Mouse (Mus musculus): ENCODE data around the gene Prr15.

Prr15 gene

DNA sequence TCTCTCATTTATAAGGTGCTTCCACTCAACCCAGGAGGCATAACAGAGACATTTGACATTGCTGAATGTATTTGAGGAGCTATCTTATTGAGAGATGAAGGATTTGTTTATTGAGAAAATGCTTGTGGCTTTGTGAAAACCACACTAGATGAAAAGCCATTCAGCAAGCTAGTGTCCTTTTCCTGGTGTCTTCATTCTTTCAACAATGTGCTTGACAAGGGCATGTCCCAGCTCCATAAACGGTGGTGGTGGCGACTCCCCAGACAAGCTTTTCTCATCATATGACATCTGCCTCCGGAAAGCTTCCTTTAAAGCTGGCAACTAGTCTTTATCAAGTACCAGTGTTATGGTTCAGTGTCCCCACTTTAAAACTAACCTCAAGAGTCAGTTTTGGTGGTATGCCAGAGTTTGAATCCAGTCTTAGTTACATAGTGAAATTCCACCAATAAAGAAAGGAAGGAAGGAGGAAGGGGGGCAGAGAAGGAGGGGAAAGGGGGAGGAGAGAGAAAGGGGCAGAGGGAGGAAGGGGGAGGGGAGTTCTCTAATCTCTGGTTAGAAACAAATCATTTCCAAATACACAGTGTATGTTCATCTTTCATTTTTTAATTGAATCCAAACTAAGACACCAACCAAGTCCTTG lies at the start of gene Prr15:
TSS of gene Prr15 (plus strand) at position 590 of the 640 bp plus-strand sequence.
- DNase-seq (ENCODE audit: low spot score), result no peak

DNA sequence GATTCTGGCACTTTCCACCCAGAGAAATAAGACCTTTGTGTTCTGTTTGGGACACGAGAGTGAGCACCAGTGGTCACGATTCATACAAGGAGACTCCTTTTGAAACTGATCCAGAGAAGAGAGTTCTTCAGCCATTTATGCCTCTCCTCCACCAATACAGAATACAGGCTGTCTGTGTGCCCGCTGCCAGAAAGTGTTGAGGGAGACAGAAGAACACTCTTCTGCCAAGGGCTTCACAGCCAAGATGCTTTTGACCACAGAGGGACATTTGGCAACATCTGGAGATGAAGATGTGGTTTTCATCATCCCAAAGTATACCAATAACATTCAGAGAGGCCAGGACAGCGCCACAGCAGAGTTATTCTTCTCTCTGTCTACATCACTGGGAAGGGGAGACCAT lies 48.4 kb upstream of the Prr15 start:
- DNase-seq (ENCODE audit: low spot score), result no peak

GRCm38 (mm10) chr6:54277828-54278227 lies 47.8 kb upstream of the Prr15 start:
- no peak for DNase-seq (ENCODE audit: low spot score)

DNA sequence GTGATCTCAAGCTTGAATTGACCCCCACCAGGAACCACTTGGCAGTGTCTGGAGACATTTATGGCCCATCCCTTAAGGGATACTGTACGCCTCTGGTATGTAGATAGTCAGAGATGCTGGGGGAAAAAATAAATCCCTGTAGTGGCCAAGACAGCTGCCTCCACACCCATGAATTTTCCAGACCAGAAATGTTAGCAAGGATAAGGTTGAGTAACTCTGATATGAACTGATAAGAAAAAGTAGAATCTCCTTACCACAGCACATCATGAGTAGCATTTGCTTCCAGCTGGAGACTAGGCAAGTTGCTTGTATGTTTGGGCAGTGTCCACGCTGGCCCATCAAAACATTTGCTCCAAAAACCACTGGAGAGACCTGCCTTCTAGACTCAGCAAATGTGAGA lies 47.0 kb upstream of the Prr15 start:
- DNase-seq (ENCODE audit: low spot score), result no peak

GRCm38 (mm10) chr6:54279391-54279790 lies 46.2 kb upstream of the Prr15 start:
- DNase-seq (ENCODE audit: low spot score), result no peak

DNA sequence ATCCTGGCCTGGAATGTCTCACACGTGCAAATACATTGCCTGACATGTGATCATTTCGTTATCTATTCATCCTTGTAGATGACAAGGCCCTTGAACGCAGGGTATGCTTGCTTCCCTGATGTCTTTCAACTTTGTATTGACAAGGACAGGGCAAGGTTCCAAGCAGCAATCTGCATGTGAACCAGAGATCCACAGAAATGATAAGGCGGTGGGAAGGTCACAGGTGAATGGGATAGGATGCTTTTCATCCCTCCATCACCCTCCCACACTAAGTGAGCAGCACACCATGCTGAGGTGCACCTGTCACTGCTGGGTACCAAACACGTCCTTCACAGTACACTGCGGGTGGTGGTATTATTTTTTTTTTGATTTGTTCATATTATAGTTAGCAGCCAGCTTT lies 45.4 kb upstream of the Prr15 start:
- DNase-seq (ENCODE audit: low spot score), result no peak

DNA sequence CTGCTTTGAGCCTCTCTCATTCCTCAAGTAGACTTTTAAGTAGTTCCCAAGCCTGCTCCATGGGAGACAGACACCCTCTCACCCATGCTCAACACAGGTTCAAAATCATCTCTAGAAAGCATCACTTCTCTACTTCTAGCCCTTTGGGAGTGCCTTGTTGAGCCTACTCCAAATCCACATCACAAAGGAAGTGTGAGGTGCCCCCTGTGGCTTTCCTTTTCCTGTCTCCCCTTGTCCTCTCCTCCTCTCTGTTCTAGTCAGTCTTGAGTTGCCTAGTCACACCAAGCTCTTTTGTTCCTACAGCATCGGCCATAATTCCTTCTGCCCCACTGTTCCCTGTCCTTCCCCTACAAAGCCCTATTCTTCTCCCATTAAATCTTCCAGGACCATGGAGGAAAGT lies 42.3 kb upstream of the Prr15 start:
- no peak for DNase-seq (ENCODE audit: low spot score)

DNA sequence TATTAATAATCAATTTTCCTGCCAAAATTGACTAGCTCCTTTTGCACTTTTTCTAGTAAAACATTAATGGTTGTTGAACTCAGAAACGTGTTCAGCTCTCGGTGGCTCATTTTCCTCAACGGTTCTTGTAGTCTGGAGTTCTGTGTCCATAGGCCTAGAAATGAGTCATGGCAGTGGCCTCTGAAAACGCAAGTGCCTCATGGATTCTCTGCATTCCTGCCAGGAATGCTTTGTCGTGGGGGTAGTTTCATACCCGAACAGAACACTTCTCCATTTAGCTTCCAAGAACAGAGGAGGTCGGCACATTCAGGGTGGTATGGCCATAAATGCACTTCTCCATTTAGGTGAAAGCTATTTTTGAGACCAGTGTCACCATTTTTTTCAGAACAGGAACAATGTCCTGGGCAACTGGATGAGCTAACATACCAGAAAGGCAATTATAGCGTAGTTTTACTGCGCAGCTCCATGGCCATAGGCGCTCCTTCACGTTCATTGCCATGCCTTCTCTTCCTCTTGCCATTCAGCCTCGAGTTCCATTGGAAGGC lies 41.4 kb upstream of the Prr15 start:
- no peak for DNase-seq (ENCODE audit: low spot score)

DNA sequence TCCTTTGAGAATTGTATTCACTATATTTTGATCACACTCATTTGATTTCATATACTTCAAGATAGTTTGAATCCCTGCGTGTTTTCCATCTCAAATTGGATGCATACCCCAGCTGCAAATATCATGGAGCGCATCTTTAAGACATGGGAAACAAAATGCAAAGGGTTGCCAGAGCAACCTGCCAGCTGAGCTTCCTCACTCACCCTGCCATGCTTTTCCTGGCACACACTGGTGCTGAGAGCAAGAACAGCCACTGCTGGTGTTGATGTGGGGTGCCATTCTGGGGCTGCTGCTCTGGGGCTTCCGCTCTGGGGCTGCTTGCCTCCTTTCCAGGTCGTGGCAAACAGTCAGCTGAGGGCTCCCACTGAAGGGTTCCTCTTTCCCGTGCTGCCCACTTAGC lies 38.8 kb upstream of the Prr15 start:
- DNase-seq (ENCODE audit: low spot score), result no peak

- no peak for DNase-seq (ENCODE audit: low spot score)
Observed at GRCm38 (mm10) chr6:54289774-54290500, 35.7 kb upstream of the Prr15 start.

GRCm38 (mm10) chr6:54297231-54297630 lies 28.4 kb upstream of the Prr15 start:
- no peak for DNase-seq (ENCODE audit: low spot score)

DNA sequence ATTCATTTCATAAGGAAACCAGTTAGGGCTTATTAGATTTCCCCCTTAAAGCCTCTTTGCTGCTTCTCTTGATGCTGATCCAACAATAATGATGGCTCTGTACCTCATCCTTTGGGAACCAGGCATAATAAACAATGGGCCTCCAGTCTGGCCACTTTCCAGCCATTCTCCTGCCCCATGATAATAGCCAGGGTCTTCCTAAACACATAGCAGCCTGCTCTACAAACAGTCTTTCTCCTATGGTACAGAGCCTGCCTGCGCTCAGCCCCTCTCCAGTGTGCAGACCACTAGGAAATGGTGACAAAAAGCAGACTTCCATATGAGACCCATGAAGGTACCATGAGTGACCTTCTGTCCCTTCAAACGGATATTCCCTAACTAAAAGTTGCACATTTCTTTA lies 26.2 kb upstream of the Prr15 start:
- no peak for DNase-seq (ENCODE audit: low spot score)

GRCm38 (mm10) chr6:54305777-54306176 lies 19.9 kb upstream of the Prr15 start:
- no peak for DNase-seq (ENCODE audit: low spot score)

- DNase-seq (ENCODE audit: low spot score), result no peak
Observed at GRCm38 (mm10) chr6:54313071-54313470, 12.6 kb upstream of the Prr15 start.

DNA sequence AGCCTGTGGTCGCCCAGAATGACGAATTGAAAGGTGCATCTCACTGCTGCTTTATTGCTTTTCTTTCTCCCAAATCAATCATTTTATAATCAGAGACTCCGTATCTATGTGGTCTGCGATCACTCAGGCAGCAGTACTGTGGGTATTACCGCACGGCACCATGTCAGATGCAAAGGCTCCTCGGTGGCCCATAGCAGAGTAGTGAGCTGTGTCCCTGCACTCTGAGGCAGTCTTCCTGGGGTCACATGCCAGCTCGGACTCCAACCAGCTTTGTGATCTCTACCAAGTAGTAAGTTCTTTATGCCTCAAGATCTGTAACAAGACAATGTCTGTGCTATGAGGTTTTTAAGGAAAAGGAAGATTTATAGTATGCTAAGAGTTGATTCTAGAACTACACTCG lies 7.0 kb upstream of the Prr15 start:
- no peak for DNase-seq (ENCODE audit: low spot score)

- DNase-seq (ENCODE audit: low spot score), result no peak
Observed at GRCm38 (mm10) chr6:54319198-54319597, 6.4 kb upstream of the Prr15 start.

DNA sequence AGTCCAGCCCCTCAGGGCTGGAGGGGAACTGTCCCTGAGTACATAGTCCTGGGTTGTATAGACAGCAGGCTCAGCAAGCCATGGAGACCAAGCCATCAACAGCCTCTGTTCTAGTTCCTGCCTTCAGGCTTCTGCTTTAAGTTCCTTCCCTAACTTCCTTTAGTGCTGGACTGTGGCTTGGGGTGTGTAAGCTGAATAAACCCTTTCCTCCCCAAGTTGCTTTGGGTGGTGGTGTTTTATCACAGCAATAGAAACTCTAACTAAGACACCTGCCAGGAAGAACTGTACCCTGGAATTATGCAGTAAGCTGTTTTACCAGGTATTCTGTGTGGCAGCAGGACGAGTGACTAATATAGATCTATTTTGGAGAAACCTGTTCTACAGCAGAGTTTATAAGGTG lies 5.4 kb upstream of the Prr15 start:
- no peak for DNase-seq (ENCODE audit: low spot score)

DNA sequence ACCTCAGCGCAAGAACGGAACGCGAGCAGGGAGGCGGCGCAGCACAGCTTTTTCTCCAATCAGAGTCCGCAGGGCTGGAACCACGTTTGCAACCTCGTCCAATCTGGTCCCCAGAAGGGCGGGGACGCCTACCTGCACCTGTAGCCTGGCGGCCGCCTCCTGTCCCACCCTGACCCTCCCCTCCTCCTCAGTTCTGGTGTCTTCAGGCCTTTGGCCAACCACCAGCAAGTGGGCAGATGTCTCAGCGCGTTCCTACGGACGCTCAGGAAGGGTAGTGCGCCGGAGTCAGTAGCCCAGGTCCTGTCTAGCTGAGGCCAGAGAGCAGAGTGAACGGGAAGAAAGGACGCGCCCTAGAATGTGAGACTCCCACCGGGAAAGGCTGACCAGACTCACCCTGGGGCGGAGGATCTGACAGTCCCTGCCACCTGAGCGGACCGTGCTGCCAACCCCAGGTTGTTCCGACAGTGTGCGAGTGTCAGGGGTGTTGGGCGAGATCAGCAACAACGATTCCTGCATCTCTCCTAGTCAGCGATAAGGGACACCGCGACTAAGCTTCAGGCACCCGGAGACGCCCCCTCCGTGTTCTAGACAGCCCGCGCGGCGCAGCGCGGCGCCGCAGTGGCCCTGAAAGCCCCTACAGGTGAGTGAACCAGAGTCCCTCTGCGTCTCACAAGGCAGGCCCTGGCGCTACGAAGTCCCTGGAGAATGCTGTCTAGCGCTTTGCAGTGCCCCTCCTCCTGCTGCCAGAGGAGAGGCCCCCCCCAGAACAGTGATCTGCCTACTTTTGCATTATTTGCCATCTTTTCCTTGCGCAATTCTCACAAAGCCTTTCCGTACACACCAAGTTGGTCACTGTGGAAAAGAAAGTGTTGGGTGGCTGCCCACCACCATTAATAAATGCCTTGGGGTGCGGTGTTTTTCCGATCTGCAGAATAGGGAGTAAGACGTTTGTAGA lies 1.3 kb downstream of the Prr15 start:
- no peak for DNase-seq (ENCODE audit: low spot score)

- no peak for DNase-seq (ENCODE audit: low spot score)
Observed at GRCm38 (mm10) chr6:54327626-54328003, 2.0 kb downstream of the Prr15 start.

DNA sequence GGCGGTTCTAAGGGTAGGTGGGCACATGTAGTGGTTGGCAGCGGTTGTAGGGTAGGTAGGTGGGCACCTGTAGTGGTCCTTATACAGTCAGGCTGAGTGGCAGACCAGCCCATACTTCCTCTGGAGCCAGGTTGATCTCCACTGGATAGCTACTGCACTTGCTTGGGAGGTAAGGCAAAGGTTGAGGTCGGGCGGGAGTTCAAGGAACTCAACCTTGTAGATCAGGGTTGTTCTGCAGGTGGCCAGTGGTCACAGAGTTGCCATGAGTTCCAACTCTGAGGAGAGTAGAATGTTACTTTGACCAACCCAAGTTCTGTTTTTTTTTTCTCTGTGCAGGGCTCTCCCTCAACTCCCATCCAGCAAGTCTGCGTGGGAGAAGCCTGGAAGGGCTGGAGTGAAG lies 3.1 kb downstream of the Prr15 start:
- DNase-seq (ENCODE audit: low spot score), result no peak

- no peak for DNase-seq (ENCODE audit: low spot score)
Observed at GRCm38 (mm10) chr6:54329598-54329997, 4.0 kb downstream of the Prr15 start.

DNA sequence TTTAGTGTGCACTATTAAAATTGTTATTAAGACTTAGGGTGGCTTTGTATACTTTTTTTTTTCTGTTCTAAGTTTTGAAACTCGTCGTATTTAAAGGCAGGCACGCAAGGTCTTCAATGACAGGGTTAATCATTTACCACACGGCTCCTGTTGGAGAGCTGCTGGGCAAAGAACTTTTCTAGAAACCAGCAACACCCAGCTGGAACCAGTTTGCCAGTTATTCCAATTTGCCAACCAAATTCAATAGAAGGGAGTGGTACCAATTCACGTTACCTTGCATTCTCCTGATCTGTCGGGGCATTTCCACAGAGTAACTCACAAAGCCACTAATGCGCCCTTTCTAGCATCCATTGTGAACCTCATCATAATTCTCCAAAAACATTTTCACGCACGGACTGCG lies 4.5 kb downstream of the Prr15 start:
- DNase-seq (ENCODE audit: low spot score), result no peak

DNA sequence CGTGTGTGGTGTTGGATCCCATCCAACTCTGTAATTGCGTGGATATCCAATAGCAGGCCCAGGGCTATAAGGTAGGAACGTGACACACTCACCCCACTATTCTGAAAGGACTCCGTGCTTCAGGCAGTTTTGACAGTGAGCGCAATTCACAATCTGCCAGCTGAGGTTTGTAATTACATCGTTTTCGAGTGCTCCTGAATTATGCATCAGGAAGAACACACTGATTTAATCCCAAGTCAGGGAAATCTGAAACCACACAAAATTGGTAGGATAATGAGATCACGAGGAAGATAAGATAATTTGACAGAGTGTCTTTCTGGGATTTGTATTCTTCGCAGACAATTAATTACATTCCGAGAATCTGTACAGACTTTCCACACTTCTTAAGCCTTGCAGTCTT lies 6.1 kb downstream of the Prr15 start:
- no peak for DNase-seq (ENCODE audit: low spot score)
